Mouse (Mus musculus) limb, embryonic 13.5 days (tissue): ENCODE results near the gene Zdbf2. TPM values are rescaled to one million over a fixed set of nuclear protein-coding genes. Genes with fewer than 3 reads are reported as not detected.

Source experiments
- ATAC-seq: fragments of 200-750 bp; cut with Nextera tagmentation; 2 replicates; pipeline ENCODE4 v1.8.0; 2017; ENCODE audit warnings: low read depth, moderate number of reproducible peaks, moderate TSS enrichment; ENCODE audit not compliant: low FRiP score
- H3K27ac ChIP-seq: fragments of 300-500 bp; sonication (generic); 2 replicates; pipeline ENCODE4 v1.5.1; 2015; ENCODE audit warnings: inconsistent platforms, mild to moderate bottlenecking, moderate library complexity
- H3K27me3 ChIP-seq: fragments of 300-500 bp; sonication (generic); 2 replicates; pipeline ENCODE4 v1.6.1; 2015; ENCODE audit warnings: mild to moderate bottlenecking, inconsistent platforms
- H3K36me3 ChIP-seq: fragments of 300-500 bp; sonication (generic); 2 replicates; pipeline ENCODE4 v1.6.1; 2015; ENCODE audit warnings: inconsistent platforms, mild to moderate bottlenecking, moderate library complexity
- H3K4me1 ChIP-seq: fragments of 300-500 bp; sonication (generic); 2 replicates; pipeline ENCODE4 v1.6.1; 2015; ENCODE audit warnings: inconsistent platforms
- H3K4me2 ChIP-seq: fragments of 300-500 bp; sonication (generic); replicated peaks from 2 replicates; pipeline ENCODE4 v1.6.1; 2015; ENCODE audit warnings: inconsistent platforms, mild to moderate bottlenecking, moderate library complexity
- H3K4me3 ChIP-seq: fragments of 300-500 bp; sonication (generic); 2 replicates; pipeline ENCODE4 v1.5.1; 2015; ENCODE audit warnings: moderate library complexity, mild to moderate bottlenecking, inconsistent platforms
- H3K9ac ChIP-seq: fragments of 300-500 bp; sonication (generic); 2 replicates; pipeline ENCODE4 v1.6.1; 2015; ENCODE audit warnings: mild to moderate bottlenecking, inconsistent platforms
- H3K9me3 ChIP-seq: fragments of 300-500 bp; sonication (generic); 2 replicates; pipeline ENCODE4 v1.6.1; 2016; ENCODE audit warnings: inconsistent platforms
- WGBS: fragments of 180-500 bp; shearing (Covaris S2); methylation state at CpG from one replicate; pipeline ENCODE4 v1.1.7; 2015; 5-methylcytosine and 5-hydroxymethylcytosine counted together
- polyA plus RNA-seq: library from polyadenylated mRNA; unstranded; fragments of >200 nt; fragmentation: Nextera tagmentation; extraction: Ambion mirVana; gene quantifications from 2 replicates; pipeline ENCODE4 v1.2.1, GENCODE M21; 2015

Gene Zdbf2
- polyA plus RNA-seq, 1 experiment from 2014 or later = 16.3 TPM

GRCm38 (mm10) chr1:63252351-63253209 is 20.5 kb upstream of the Zdbf2 start:
- peaks cover 93% of the 10 kb centered on the region for H3K27me3 ChIP-seq
- no peak overlapping the region for H3K4me3 ChIP-seq
- H3K4me1 ChIP-seq = peaks cover 6% of the 10 kb centered on the region; the same call in 1 of the 2 replicates
- no peak overlapping the region for H3K9ac ChIP-seq
- no peaks in the 10 kb centered on the region for H3K36me3 ChIP-seq
- no peaks in the 10 kb centered on the region for H3K9me3 ChIP-seq
- ATAC-seq = no peak
- no peak overlapping the region for H3K4me2 ChIP-seq
- no peak overlapping the region for H3K27ac ChIP-seq
- WGBS = 35% methylated on average over 24 of the region's 24 CpGs

DNA sequence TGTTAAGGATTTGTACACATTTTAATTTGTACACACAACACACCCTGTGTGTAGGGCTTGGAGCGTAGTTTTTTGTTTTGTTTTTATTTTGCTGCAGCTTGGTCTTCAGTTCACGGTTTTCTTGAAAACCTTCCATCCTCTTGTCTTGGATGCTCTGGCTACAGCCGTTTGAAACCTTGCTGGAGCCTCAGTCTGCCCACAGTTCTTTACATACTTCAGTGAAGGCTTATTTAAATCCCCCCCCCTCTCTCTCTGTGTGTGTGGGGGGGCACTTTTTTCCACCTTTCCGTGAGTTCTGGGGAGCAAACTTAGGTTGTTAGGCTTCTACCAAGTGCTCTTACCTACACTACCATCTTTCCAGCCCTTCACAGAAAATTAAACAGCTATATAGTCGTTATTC is 19.8 kb upstream of the Zdbf2 start:
- ATAC-seq = no peak
- Histone ChIP-seq H3K4me3 (no peak overlapping the region), H3K4me1 (peaks cover 5% of the 10 kb centered on the region; the same call in 1 of the 2 replicates), H3K27me3 (peaks cover 90% of the 10 kb centered on the region), H3K36me3 (no peaks in the 10 kb centered on the region), H3K9me3 (no peaks in the 10 kb centered on the region), H3K4me2 (no peak overlapping the region), H3K9ac (no peak overlapping the region), H3K27ac (no peak overlapping the region)
- 36% methylated on average over 5 of the region's 5 CpGs for WGBS

- Histone ChIP-seq H3K36me3 (no peaks in the 10 kb centered on the region), H3K9me3 (no peaks in the 10 kb centered on the region), H3K27me3 (peaks cover 83% of the 10 kb centered on the region), H3K4me3 (no peak overlapping the region), H3K9ac (no peak overlapping the region), H3K4me1 (0 out of 2 replicates have a peak, but pooled peaks cover 2% of the 10 kb centered on the region), H3K27ac (no peak overlapping the region), H3K4me2 (no peak overlapping the region)
- no peak for ATAC-seq
- 27% methylated on average over 4 of the region's 4 CpGs for WGBS
These were observed 18.0 kb upstream of the Zdbf2 start for GRCm38 (mm10) chr1:63255101-63255500.

DNA sequence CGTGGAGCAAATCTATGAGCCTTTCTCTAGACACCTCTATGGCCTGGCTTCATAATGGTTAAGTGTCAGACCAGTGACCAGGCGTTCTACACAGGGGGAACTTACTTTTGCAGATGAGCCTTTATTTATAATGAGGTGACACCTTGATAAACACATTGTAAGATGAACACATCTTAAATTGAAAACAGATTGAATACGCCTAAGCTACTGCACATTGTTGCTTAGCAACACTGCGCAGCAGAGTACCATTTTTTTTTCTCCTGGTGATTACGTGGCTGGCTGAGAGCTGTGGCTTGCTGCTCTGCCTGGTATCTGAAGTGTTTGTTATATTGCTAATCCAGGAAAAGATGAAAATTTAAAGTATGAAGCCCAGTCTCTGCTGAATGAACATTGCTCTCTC is 17.0 kb upstream of the Zdbf2 start:
- H3K36me3 ChIP-seq = no peaks in the 10 kb centered on the region
- H3K4me3 ChIP-seq = no peak overlapping the region
- no peak overlapping the region for H3K9ac ChIP-seq
- no peaks in the 10 kb centered on the region for H3K9me3 ChIP-seq
- H3K4me2 ChIP-seq = no peak overlapping the region
- peaks cover 87% of the 10 kb centered on the region for H3K27me3 ChIP-seq
- 0 out of 2 replicates have a peak, but pooled peaks cover 2% of the 10 kb centered on the region for H3K4me1 ChIP-seq
- no peak for ATAC-seq
- no peak overlapping the region for H3K27ac ChIP-seq
- WGBS = 12% methylated on average over 5 of the region's 5 CpGs

GRCm38 (mm10) chr1:63258501-63258900 is 14.6 kb upstream of the Zdbf2 start:
- H3K9ac ChIP-seq = no peak overlapping the region
- no peaks in the 10 kb centered on the region for H3K9me3 ChIP-seq
- no peak overlapping the region for H3K4me2 ChIP-seq
- H3K4me3 ChIP-seq = no peak overlapping the region
- H3K27me3 ChIP-seq = peaks cover 83% of the 10 kb centered on the region
- no peak overlapping the region for H3K27ac ChIP-seq
- H3K36me3 ChIP-seq = no peaks in the 10 kb centered on the region
- H3K4me1 ChIP-seq = 0 out of 2 replicates have a peak, but pooled peaks cover 2% of the 10 kb centered on the region
- ATAC-seq = no peak
- WGBS = 38% methylated on average over 2 of the region's 2 CpGs

DNA sequence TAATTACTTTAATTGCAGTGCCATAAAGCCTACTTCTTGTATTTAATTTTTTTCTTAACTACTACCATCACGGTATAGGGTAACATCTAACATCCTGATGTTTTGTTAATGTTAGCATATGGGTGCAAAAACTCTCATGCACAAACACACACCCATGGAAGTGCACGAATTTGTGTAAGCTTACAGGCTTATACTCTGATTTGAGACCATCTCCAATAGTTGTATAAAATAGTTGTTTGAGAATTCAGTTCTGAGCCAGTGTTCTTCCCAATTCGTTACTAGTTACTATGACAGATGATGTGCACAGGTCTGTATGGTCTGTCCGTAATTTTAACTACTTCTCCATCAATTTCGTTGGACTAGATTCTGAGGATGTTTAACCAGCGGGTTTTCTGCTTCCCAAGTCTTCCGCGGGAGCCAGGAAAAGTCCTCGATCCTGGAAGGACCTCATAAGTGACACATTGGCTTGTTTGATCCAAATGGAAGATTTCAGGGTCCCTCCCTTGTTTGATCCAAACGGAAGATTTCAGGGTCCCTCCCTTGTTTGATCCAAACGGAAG is 13.7 kb upstream of the Zdbf2 start:
- Histone ChIP-seq H3K4me2 (no peak overlapping the region), H3K27me3 (peaks cover 86% of the 10 kb centered on the region), H3K27ac (no peak overlapping the region), H3K4me3 (no peak overlapping the region), H3K36me3 (no peaks in the 10 kb centered on the region), H3K9ac (no peak overlapping the region), H3K9me3 (no peaks in the 10 kb centered on the region), H3K4me1 (0 out of 2 replicates have a peak, but pooled peaks cover 2% of the 10 kb centered on the region)
- WGBS = 36% methylated on average over 11 of the region's 11 CpGs
- no peak for ATAC-seq

DNA sequence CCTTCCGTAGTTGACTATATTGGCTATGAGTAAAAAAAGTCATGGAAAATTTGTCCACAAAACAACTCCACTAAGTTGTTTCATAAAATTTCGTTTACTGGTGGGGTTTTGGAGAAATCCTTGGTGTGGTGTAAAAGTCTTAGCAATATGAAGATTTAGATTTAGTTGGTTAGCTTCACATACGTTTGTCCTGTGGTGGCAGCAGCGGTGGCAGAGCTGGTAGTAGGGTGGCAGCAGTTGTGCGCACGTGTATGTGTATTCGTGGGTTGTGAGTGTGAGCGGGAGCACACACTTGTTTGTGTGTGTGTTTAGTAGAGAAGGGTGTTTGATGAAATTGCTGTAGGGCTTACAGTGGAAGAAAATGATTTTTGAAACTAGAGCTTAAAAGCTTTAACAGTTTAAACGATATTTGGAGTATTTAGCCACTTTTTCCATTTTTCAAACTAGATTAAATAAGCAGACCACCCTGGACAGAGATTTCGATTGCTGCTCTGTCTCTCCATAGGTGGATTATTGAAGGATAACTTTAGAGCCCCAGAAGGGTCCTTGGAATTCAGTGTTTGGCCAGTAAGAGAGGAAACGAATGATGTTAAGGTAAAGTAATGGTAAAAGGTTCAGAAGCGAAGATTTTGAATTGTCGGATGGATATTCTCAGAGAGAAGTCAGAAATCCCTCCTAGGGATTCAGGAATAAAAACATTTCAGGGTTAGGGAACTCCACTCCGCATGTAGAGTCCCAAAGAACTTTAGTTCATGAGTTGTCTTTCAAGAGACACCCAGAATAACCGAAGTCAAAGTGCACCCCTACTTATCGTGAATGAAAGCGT is 12.9 kb upstream of the Zdbf2 start:
- WGBS = 37% methylated on average over 17 of the region's 17 CpGs
- Histone ChIP-seq H3K4me2 (no peak overlapping the region), H3K4me1 (0 out of 2 replicates have a peak, but pooled peaks cover 1% of the 10 kb centered on the region), H3K27me3 (peaks cover 86% of the 10 kb centered on the region), H3K9ac (no peak overlapping the region), H3K36me3 (no peaks in the 10 kb centered on the region), H3K27ac (no peak overlapping the region), H3K4me3 (no peak overlapping the region), H3K9me3 (no peaks in the 10 kb centered on the region)
- ATAC-seq = no peak

- Histone ChIP-seq H3K9me3 (no peaks in the 10 kb centered on the region), H3K27me3 (peaks cover 86% of the 10 kb centered on the region), H3K36me3 (no peaks in the 10 kb centered on the region), H3K4me2 (no peak overlapping the region), H3K27ac (no peak overlapping the region), H3K4me1 (no peaks in the 10 kb centered on the region), H3K4me3 (no peak overlapping the region), H3K9ac (no peak overlapping the region)
- 44% methylated on average over 5 of the region's 5 CpGs for WGBS
- ATAC-seq = no peak
These were observed 12.4 kb upstream of the Zdbf2 start for GRCm38 (mm10) chr1:63260742-63261033.

DNA sequence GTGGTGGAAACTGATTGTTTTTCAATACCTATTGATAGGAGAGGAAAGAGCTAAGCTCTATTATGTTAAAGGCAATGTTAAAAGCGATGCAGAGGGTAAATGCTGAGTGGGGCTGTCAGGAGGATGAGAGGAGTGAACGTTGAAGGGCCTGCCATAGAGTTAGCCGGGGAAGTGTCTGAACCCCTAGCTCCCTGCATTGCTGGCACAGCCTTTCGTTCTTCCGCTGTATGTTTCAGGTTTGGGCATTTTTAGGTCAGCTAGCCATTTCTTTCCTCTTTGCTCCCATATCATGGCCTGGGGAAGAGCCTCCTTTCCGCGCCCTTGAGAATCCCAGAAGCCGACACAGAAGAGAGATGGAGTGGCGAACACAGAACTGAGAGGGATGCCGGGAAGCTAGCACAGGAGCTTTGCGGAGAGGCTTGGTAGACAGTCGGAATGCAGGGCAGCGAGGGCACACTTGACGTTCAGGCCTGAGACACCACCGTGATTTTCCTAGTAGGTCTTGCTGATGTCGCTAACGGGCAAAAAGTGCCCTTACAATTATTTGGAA is 11.9 kb upstream of the Zdbf2 start:
- H3K4me3 ChIP-seq = no peak overlapping the region
- no peak overlapping the region for H3K27ac ChIP-seq
- no peak for ATAC-seq
- H3K9me3 ChIP-seq = no peaks in the 10 kb centered on the region
- peaks cover 86% of the 10 kb centered on the region for H3K27me3 ChIP-seq
- H3K9ac ChIP-seq = no peak overlapping the region
- H3K36me3 ChIP-seq = no peaks in the 10 kb centered on the region
- 49% methylated on average over 17 of the region's 17 CpGs for WGBS
- H3K4me1 ChIP-seq = no peaks in the 10 kb centered on the region
- H3K4me2 ChIP-seq = no peak overlapping the region

DNA sequence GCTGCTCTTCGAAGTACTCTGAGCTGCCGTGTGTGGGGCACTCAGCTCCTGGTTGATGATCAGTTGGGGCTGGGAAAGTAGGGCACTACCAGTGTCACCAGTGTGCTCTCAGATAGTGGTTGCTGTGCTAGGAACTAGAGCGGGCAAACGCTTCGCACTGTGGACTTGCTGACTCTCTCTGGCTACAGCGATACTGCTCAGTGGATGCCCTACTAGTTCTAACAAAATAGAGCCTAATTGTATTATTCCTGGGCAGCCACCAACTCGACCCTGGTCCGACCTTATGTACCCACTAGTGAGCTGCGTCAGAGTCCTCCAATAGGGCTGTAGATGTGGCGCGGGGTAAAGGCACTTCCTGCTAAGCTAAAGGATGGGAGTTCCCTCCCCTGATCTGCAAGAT is 9.4 kb upstream of the Zdbf2 start:
- no peak overlapping the region for H3K4me2 ChIP-seq
- H3K36me3 ChIP-seq = no peaks in the 10 kb centered on the region
- H3K4me3 ChIP-seq = no peak overlapping the region
- 46% methylated on average over 11 of the region's 11 CpGs for WGBS
- no peaks in the 10 kb centered on the region for H3K9me3 ChIP-seq
- H3K27me3 ChIP-seq = peaks cover 80% of the 10 kb centered on the region
- ATAC-seq = no peak
- H3K9ac ChIP-seq = no peak overlapping the region
- no peaks in the 10 kb centered on the region for H3K4me1 ChIP-seq
- H3K27ac ChIP-seq = no peak overlapping the region

DNA sequence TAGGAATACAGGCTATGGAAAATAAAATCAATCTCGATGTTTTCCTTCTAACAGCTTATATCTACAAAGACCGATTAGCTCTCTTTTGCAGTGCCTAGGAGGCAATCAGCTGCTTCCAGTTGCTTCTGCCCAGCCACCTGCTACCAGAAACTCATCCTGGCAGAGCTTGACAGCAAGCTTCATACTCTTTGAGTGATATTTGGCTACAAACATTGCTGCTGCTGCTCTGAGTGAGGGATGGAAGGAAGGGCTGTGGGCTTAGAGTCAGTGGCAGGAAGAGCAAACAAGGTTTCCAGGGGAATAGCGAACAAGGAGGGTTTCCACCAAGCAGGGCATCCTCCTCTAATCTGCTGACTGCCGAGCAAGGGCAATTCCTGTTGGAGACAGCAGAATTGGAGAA is 7.6 kb upstream of the Zdbf2 start:
- Histone ChIP-seq H3K27me3 (peaks cover 87% of the 10 kb centered on the region), H3K36me3 (no peaks in the 10 kb centered on the region), H3K4me3 (no peak overlapping the region), H3K9ac (no peak overlapping the region), H3K9me3 (no peaks in the 10 kb centered on the region), H3K27ac (no peak overlapping the region), H3K4me1 (no peaks in the 10 kb centered on the region), H3K4me2 (no peak overlapping the region)
- ATAC-seq = no peak
- WGBS = 44% methylated on average over 4 of the region's 4 CpGs

DNA sequence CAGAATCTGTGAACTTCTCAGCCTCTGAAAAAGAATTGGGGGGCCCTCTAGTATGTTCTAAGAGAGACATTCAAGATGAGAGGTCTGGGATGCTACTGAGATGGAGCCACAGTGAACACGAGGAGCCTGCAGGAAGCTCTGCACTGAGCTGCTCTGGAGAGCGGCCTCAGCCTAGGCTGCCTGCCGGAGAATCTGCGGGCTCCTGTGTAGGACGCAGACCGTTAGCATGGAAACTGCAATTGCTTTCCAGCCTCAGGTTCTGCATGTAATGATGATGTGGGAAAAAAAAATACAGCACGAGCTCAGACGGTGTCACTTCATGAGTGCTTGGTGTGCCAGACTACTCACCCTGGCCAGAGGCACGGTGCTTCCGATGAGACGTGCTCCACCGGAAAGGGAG is 6.9 kb upstream of the Zdbf2 start:
- no peaks in the 10 kb centered on the region for H3K4me1 ChIP-seq
- no peak overlapping the region for H3K4me3 ChIP-seq
- no peaks in the 10 kb centered on the region for H3K9me3 ChIP-seq
- H3K27ac ChIP-seq = no peak overlapping the region
- no peak overlapping the region for H3K4me2 ChIP-seq
- H3K36me3 ChIP-seq = no peaks in the 10 kb centered on the region
- 42% methylated on average over 12 of the region's 12 CpGs for WGBS
- H3K27me3 ChIP-seq = peaks cover 85% of the 10 kb centered on the region
- H3K9ac ChIP-seq = no peak overlapping the region
- ATAC-seq = no peak
